Mouse (Mus musculus) ES-E14 (cell line): ENCODE results near the gene Fndc1. TPM values are rescaled to one million over a fixed set of nuclear protein-coding genes. Genes with fewer than 3 reads are reported as not detected.
A peak's percentile ranks its signal among the peaks of the same experiment; 100 is the strongest.

Source experiments
- DNase-seq: peaks from one replicate; pipeline ENCODE4 v3.0.0-alpha.2; 2013; ENCODE audit warnings: low read depth, low spot score
- H3K27ac ChIP-seq: 2 replicates; pipeline ENCODE4 v1.5.1; 2012; ENCODE audit warnings: low read depth, mild to moderate bottlenecking, low read length, moderate library complexity, mixed read lengths; ENCODE audit not compliant: poor library complexity, insufficient read depth, severe bottlenecking
- H3K36me3 ChIP-seq: 2 replicates; pipeline ENCODE4 v1.6.1; 2012; ENCODE audit warnings: mild to moderate bottlenecking, low read length, moderate library complexity, mixed read lengths; ENCODE audit not compliant: control insufficient read depth, poor library complexity, insufficient read depth, severe bottlenecking
- H3K4me1 ChIP-seq, 2 experiments: fragments of 150-350 bp in 1 of 2; sonication (generic) in 1 of 2; 2 replicates each; pipeline ENCODE4 v1.6.1; 2012; ENCODE audit warnings: low read length in 2 of 2, mild to moderate bottlenecking in 1 of 2, mixed read lengths in 1 of 2; ENCODE audit not compliant: control insufficient read depth in 2 of 2, insufficient read depth in 2 of 2, poor library complexity in 1 of 2
- H3K4me3 ChIP-seq, 2 experiments: fragments of 150-350 bp in 1 of 2; sonication (generic) in 1 of 2; 2 replicates each; pipeline ENCODE4 v1.5.1; 2012; ENCODE audit warnings: low read length in 2 of 2, low read depth in 1 of 2, mild to moderate bottlenecking in 1 of 2, mixed read lengths in 1 of 2; ENCODE audit not compliant: insufficient read depth in 1 of 2, poor library complexity in 1 of 2, severe bottlenecking in 1 of 2
- H3K9ac ChIP-seq: 2 replicates; pipeline ENCODE4 v1.6.1; 2012; ENCODE audit warnings: low read depth, mild to moderate bottlenecking, low read length, mixed read lengths; ENCODE audit not compliant: poor library complexity, insufficient read depth, severe bottlenecking
- H3K9me3 ChIP-seq: fragments of 150-350 bp; sonication (generic); 2 replicates; pipeline ENCODE4 v1.6.1; 2012; ENCODE audit warnings: low read depth, mild to moderate bottlenecking, low read length; ENCODE audit not compliant: control insufficient read depth, insufficient read depth
- CHD2 ChIP-seq: IDR thresholded peaks from 2 replicates; pipeline ENCODE4 v1.6.1; 2014; ENCODE audit warnings: mild to moderate bottlenecking, low read depth, low read length, inconsistent platforms
- HCFC1 ChIP-seq: IDR thresholded peaks from 2 replicates; pipeline ENCODE4 v1.6.1; 2012; ENCODE audit warnings: low read length, inconsistent platforms, borderline replicate concordance; ENCODE audit not compliant: insufficient read depth
- MAFK ChIP-seq: IDR thresholded peaks from 2 replicates; pipeline ENCODE4 v1.6.1; 2014; ENCODE audit warnings: mild to moderate bottlenecking, low read depth, low read length, inconsistent platforms; ENCODE audit not compliant: insufficient read depth
- ZC3H11A ChIP-seq: IDR thresholded peaks from 2 replicates; pipeline ENCODE4 v1.6.1; 2012; ENCODE audit warnings: low read depth, mild to moderate bottlenecking, inconsistent platforms, low read length, borderline replicate concordance
- ZNF384 ChIP-seq: IDR thresholded peaks from 2 replicates; pipeline ENCODE4 v1.6.1; 2012; ENCODE audit warnings: low read depth, low read length, inconsistent platforms
- in situ Hi-C, 2 experiments: fragments of 600-800 bp; cut with MboI; formaldehyde crosslinking; loops; one replicate each; pipeline ENCODE4 v1.15.1; 2025; ENCODE audit warnings: low sequenced_read_pairs in 2 of 2, inconsistent platforms in 1 of 2; ENCODE audit not compliant: unreplicated experiment in 2 of 2
- total RNA-seq: library from RNA; depleted of rRNA; stranded (reverse); fragments of 300-350 nt; gene quantifications from 2 replicates; pipeline ENCODE4 v1.2.3, GENCODE M21; 2012

Fndc1 gene
- total RNA-seq, 1 experiment, result 1.3 TPM

DNA sequence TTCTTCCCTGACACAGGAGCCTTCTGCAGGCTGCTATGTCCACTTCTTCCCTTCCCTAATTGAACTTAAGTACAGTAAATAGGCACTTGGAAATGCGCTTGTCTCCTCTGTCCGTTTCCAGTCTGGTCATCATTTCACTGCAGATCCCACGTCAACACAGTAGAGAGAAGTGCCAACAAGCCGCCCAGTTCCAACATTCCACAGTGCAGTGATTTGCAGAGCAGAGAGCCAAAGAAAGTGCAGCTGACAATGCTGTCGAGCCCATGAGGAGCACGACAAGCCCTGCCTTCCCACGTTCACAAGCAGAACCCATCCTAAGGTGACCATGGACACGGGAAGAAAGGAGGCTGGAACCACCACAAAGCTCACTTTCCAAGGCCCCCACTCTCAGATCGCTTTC, 1.7 kb downstream of the Fndc1 start:
- Histone ChIP-seq H3K36me3 (no peaks in the 10 kb centered on the region), H3K4me3 (no peak overlapping the region), H3K9ac (no peak overlapping the region), H3K9me3 (no peaks in the 10 kb centered on the region), H3K4me1 (peaks cover 0 to 2% of the 10 kb centered on the region in 2 experiments; a peak in 2 of 4 replicates), H3K27ac (no peak overlapping the region)
- no peak for DNase-seq
- in situ Hi-C loops, result no loop called here
- TF ChIP-seq MAFK (no peak), CHD2 (no peak), HCFC1 (no peak), ZNF384 (no peak), ZC3H11A (no peak)

DNA sequence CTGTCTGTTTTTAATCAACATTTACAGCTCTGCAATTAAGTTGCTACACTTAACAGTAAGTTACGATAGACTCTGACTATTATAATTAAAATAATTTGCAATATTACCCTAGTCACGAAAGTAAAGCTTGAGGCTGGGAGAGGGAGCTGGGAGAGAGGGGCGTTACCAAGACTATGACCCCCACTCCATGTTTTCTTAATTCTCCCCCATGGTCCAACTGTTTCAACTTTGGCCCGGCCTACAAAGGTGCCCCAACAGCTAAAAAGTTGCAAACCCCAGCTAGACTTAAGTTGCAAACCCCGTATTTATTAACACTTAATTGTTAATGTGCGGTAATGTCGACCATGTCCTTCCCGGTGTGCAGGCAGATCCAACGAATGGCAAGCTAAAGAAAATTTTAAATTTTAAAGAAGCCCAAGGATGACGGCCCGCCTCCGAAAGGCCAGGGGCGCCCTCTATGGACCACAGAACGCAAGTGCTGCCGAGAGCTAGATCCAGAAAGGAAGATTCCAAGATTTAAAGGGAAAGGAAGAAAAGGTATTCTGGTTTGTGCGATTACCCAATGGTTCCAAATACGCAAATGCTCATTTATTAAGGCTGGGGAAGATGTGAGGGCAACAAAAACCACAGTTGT, 5.4 kb downstream of the Fndc1 start:
- TF ChIP-seq HCFC1, result no peak
- TF ChIP-seq ZC3H11A, result peak; percentile 27; the same call in 1 of the 2 replicates
- no peaks in the 10 kb centered on the region for H3K36me3 ChIP-seq
- DNase-seq, result no peak
- H3K4me3 ChIP-seq, result no peak overlapping the region
- in situ Hi-C loops, result no loop called here
- no peak overlapping the region for H3K27ac ChIP-seq
- H3K4me1 ChIP-seq, result no peaks in the 10 kb centered on the region; a peak in 1 of 4 replicates
- no peaks in the 10 kb centered on the region for H3K9me3 ChIP-seq
- H3K9ac ChIP-seq, result no peak overlapping the region

- Histone ChIP-seq H3K36me3 (no peaks in the 10 kb centered on the region), H3K4me1 (no peaks in the 10 kb centered on the region), H3K4me3 (no peak overlapping the region), H3K27ac (no peak overlapping the region), H3K9me3 (no peaks in the 10 kb centered on the region), H3K9ac (no peak overlapping the region)
- TF ChIP-seq CHD2, result no peak
- TF ChIP-seq ZC3H11A, result no peak
- no peak for TF ChIP-seq ZNF384
- TF ChIP-seq MAFK, result no peak
- no peak for TF ChIP-seq HCFC1
- no peak for DNase-seq
- in situ Hi-C loops, result no loop called here
Measured at GRCm38 (mm10) chr17:7820176-7820575, 6.9 kb downstream of the Fndc1 start.

GRCm38 (mm10) chr17:7816602-7817001, 10.5 kb downstream of the Fndc1 start:
- H3K9me3 ChIP-seq, result no peaks in the 10 kb centered on the region
- no peak for DNase-seq
- TF ChIP-seq MAFK (no peak), CHD2 (no peak), ZC3H11A (no peak), ZNF384 (no peak), HCFC1 (no peak)
- H3K4me3 ChIP-seq, result no peak overlapping the region
- no peak overlapping the region for H3K9ac ChIP-seq
- in situ Hi-C loops, result no loop called here
- H3K27ac ChIP-seq, result no peak overlapping the region
- H3K36me3 ChIP-seq, result no peaks in the 10 kb centered on the region
- no peaks in the 10 kb centered on the region for H3K4me1 ChIP-seq

DNA sequence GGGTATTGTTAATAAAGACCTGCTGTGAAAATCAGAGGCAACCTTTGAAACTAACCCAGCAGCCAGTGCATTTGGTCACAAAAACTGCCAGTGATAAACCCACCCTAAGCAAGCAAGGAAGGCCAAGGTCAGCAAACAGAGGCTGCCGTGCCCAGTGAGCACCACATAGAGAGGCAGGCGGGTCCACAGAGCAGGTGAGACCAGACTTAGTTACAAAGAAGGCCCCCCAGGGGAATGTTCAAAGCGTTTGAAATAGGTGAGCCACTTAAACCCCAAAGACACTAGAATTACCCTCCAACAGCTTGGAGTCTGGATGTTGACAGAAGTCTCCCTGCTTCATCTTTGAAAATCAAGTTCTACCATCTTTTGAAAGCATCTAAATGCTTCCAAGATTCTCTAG, 12.7 kb downstream of the Fndc1 start:
- in situ Hi-C loops, result no loop called here
- Histone ChIP-seq H3K4me1 (no peaks in the 10 kb centered on the region), H3K4me3 (no peak overlapping the region), H3K36me3 (no peaks in the 10 kb centered on the region), H3K9me3 (no peaks in the 10 kb centered on the region), H3K27ac (no peak overlapping the region), H3K9ac (no peak overlapping the region)
- TF ChIP-seq ZC3H11A, result no peak
- DNase-seq, result no peak
